ENCODE assay signal across 8 mouse cellular contexts in genomic region chr16:59472546-59472945, GRCm38 (mm10). TPM values are rescaled to one million over a fixed set of nuclear protein-coding genes. Genes with fewer than 3 reads are reported as not detected.
DNase-seq lines count a peak whose midpoint lies in the region; ATAC-seq lines count a peak whose summit lies in the region.

No protein-coding gene starts in this region.

- no peaks in the 10 kb centered on the region for H3K9me3 ChIP-seq in lung, embryonic 15.5 days
- H3K9me3 ChIP-seq in embryonic facial prominence, embryonic 11.5 days (replicated peaks; ENCODE audit: control insufficient read depth, low read length) = no peaks in the 10 kb centered on the region
- no peaks in the 10 kb centered on the region for H3K9me3 ChIP-seq in limb, embryonic 10.5 days (replicated peaks)
- H3K9me3 ChIP-seq in neural tube, embryonic 15.5 days (replicated peaks) = no peaks in the 10 kb centered on the region

- H3K27ac ChIP-seq in lung, embryonic 15.5 days = no peak overlapping the region
- no peak overlapping the region for H3K27ac ChIP-seq in embryonic facial prominence, embryonic 11.5 days (replicated peaks; ENCODE audit: low read depth, low read length)
- H3K27ac ChIP-seq in limb, embryonic 10.5 days = no peak overlapping the region
- no peak overlapping the region for H3K27ac ChIP-seq in neural tube, embryonic 15.5 days (replicated peaks)

- H3K4me2 ChIP-seq in lung, embryonic 15.5 days = peak overlapping the region; percentile 69
- H3K4me2 ChIP-seq in embryonic facial prominence, embryonic 11.5 days (ENCODE audit: low read depth, low read length) = peak overlapping the region; percentile 52; the same call in 1 of the 2 replicates
- H3K4me2 ChIP-seq in neural tube, embryonic 15.5 days = peak overlapping the region; percentile 91

- no peak for DNase-seq in lung, postnatal 10 days
- no peak for DNase-seq in embryonic facial prominence, embryonic 11.5 days (ENCODE audit: low spot score)
- no peak for DNase-seq in limb, embryonic 10.5 days (ENCODE audit: low spot score)
- no peak for DNase-seq in urinary bladder, postnatal 4 days (ENCODE audit: low spot score in 2 of 2)
- DNase-seq in layer of hippocampus, postnatal 36 days = no peak

- H3K4me3 ChIP-seq in lung, embryonic 15.5 days = peak overlapping the region; percentile 60
- H3K4me3 ChIP-seq in embryonic facial prominence, embryonic 11.5 days (ENCODE audit: low read depth, low read length) = peak overlapping the region; percentile 57
- peak overlapping the region; percentile 63 for H3K4me3 ChIP-seq in limb, embryonic 10.5 days
- H3K4me3 ChIP-seq in neural tube, embryonic 15.5 days (replicated peaks) = peak overlapping the region; percentile 75

- H3K36me3 ChIP-seq in lung, embryonic 15.5 days = no peaks in the 10 kb centered on the region; the same call in 1 of the 2 replicates
- no peaks in the 10 kb centered on the region for H3K36me3 ChIP-seq in embryonic facial prominence, embryonic 11.5 days (replicated peaks; ENCODE audit: control insufficient read depth, insufficient read depth, low read depth, low read length)
- peaks cover 26% of the 10 kb centered on the region for H3K36me3 ChIP-seq in limb, embryonic 10.5 days
- H3K36me3 ChIP-seq in neural tube, embryonic 15.5 days = no peaks in the 10 kb centered on the region

- H3K4me1 ChIP-seq in lung, embryonic 15.5 days = peaks cover 7% of the 10 kb centered on the region; the same call in 1 of the 2 replicates
- H3K4me1 ChIP-seq in embryonic facial prominence, embryonic 11.5 days (ENCODE audit: control insufficient read depth, insufficient read depth, low read length) = no peaks in the 10 kb centered on the region
- H3K4me1 ChIP-seq in limb, embryonic 10.5 days = peaks cover 10% of the 10 kb centered on the region
- peaks cover 4% of the 10 kb centered on the region; the same call in 1 of the 2 replicates for H3K4me1 ChIP-seq in neural tube, embryonic 15.5 days

- peak overlapping the region; percentile 51; the same call in 1 of the 2 replicates for H3K9ac ChIP-seq in lung, embryonic 15.5 days
- no peak overlapping the region for H3K9ac ChIP-seq in embryonic facial prominence, embryonic 11.5 days (replicated peaks; ENCODE audit: low read length)
- H3K9ac ChIP-seq in neural tube, embryonic 15.5 days (replicated peaks) = no peak overlapping the region

- WGBS in lung, embryonic 15.5 days = 38% methylated on average over 6 of the region's 6 CpGs
- WGBS in embryonic facial prominence, embryonic 11.5 days = 59% methylated on average over 6 of the region's 6 CpGs
- 58% methylated on average over 6 of the region's 6 CpGs for WGBS in limb, embryonic 10.5 days
- 49% methylated on average over 6 of the region's 6 CpGs for WGBS in neural tube, embryonic 15.5 days

- no peaks in the 10 kb centered on the region for H3K27me3 ChIP-seq in lung, embryonic 15.5 days
- no peaks in the 10 kb centered on the region for H3K27me3 ChIP-seq in embryonic facial prominence, embryonic 11.5 days (ENCODE audit: control insufficient read depth, insufficient read depth, low read length)
- no peaks in the 10 kb centered on the region for H3K27me3 ChIP-seq in limb, embryonic 10.5 days (ENCODE audit: low read depth, poor library complexity, severe bottlenecking)
- no peaks in the 10 kb centered on the region for H3K27me3 ChIP-seq in neural tube, embryonic 15.5 days (replicated peaks)

- ATAC-seq in lung, embryonic 15.5 days (ENCODE audit: borderline replicate concordance, extremely low read depth, low FRiP score, low TSS enrichment) = no peak
- ATAC-seq in embryonic facial prominence, embryonic 11.5 days (replicated peaks; ENCODE audit: insufficient number of reproducible peaks, low FRiP score, low TSS enrichment, low read depth) = no peak
- ATAC-seq in neural tube, embryonic 15.5 days (ENCODE audit: low FRiP score) = peak; percentile 39; the same call in 1 of the 2 replicates
- ATAC-seq in activated CD4-positive, CD25-positive, alpha-beta regulatory T cell, adult 4 months = no peak

RNA-seq across cellular contexts. Expression of gene Riox2, which starts 1.0 kb away (rescaled TPM):
- polyA plus RNA-seq in lung, embryonic 15.5 days (2015; fragmentation: Nextera tagmentation; extraction: Ambion mirVana) = 26.2 and 29.4 TPM in 2 replicates
- 34.2 and 35.3 TPM in 2 replicates for polyA plus RNA-seq in embryonic facial prominence, embryonic 11.5 days (2014; fragmentation: Nextera tagmentation; extraction: Ambion mirVana)
- polyA plus RNA-seq in limb, embryonic 10.5 days (2016; fragmentation: Nextera tagmentation; extraction: Ambion mirVana) = 36.6 and 40.6 TPM in 2 replicates
- polyA plus RNA-seq in neural tube, embryonic 15.5 days (2015; fragmentation: Nextera tagmentation; extraction: Ambion mirVana) = 15.4 and 19.9 TPM in 2 replicates
- 10 to 100 TPM; 16.8 to 17.1 TPM for total RNA-seq in layer of hippocampus, postnatal 36 days (2021)
- 10 to 100 TPM; 81.2 to 94.4 TPM for polyA plus RNA-seq in activated CD4-positive, CD25-positive, alpha-beta regulatory T cell, adult 4 months (2017; shearing (Covaris generic))
